Mouse (Mus musculus) left cerebral cortex, adult 8-10 months (tissue): ENCODE measurements at regions not wholly inside any gene's neighbourhood (a gene's known extent, or its start where the extent isn't known, plus 50 kb on each side); places are given as distances from the start of the nearest gene placed in this dataset.

Experiments used
- DNase-seq, 2 experiments: peaks; one replicate each; pipeline ENCODE4 v3.0.0; 2022; ENCODE audit warnings: low spot score in 2 of 2

DNA sequence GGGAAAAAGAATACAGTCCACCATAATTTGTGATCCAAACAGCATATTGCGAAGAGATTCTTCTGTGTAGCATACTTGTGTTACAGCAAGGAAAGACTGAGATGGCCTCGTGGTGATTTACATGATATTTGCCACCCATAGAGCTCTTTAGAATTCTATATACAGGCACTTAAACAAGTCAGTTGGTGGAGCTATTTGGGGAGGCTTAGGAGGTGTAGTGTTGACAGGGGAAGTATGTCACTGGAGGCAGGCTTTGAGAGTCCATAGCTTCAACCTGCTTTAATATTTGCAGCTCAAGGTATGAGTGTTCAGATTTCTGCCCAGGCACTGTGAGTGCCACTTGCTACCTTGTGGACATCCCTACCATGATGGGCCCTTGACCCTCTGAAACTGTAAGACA, 187.3 kb downstream of the Ostf1 start:
- DNase-seq: no peak

- DNase-seq: peak in 1 of 2 experiments; percentile 32
These were observed 195.3 kb downstream of the Ostf1 start for GRCm38 (mm10) chr19:18436351-18436750.

GRCm38 (mm10) chr19:18420381-18420785, 211.2 kb downstream of the Ostf1 start:
- no peak for DNase-seq

GRCm38 (mm10) chr19:18418548-18418947, 213.1 kb downstream of the Ostf1 start:
- DNase-seq: peak in 1 of 2 experiments; percentile 18

DNA sequence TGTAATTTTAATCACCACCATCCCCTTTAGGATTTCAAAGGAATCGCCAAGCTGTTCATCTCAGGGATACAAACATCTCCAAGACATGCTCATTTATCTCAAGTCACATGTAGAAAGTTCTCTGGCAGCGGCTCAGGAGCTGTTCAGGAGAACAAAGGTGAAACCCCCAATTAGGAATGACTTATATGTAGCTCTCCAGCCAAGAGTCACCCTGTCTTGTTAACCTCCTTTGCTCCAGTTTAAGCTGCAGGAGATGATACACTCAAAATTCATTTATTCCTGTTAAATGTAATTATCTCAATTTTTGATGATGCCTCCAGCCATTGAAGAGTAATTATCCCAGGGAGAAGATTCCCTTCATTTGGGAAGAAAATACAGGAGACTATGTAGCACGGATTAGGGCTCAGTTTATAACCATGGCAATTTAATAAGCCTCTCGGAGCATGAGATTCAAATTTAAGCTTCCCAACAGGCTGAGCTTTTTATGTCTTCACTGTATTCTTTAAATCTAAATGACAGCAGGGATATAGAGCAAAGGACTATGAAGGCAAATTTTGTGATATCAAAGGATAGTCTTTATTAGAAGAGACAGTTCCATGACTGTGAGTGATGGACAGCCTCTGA, 254.0 kb downstream of the Ostf1 start:
- no peak for DNase-seq

GRCm38 (mm10) chr19:18368612-18369011, 263.0 kb downstream of the Ostf1 start:
- DNase-seq: peak in 1 of 2 experiments; percentile 34

GRCm38 (mm10) chr19:18353960-18354359, 277.7 kb downstream of the Ostf1 start:
- DNase-seq: no peak

- DNase-seq: no peak
These were observed 285.9 kb downstream of the Ostf1 start for GRCm38 (mm10) chr19:18345735-18346134.

DNA sequence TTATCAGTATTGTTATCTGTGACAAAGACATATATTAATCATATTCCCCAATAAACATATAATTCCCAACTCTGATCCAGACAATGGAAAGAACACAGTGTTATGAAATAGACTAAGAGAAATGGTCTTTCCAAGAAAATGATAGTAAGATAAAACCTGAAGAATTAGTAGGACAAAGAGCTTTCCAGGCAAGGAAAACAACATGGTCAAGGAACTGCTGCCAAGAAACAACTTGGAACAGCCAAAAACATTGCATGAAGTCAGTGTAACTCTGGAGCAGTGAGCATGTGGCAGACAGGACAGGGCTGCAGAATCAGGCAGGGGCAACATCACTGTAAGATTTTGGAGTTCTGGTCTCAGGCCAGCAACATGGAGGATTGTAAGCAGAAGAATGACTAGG, 288.0 kb downstream of the Ostf1 start:
- no peak for DNase-seq

DNA sequence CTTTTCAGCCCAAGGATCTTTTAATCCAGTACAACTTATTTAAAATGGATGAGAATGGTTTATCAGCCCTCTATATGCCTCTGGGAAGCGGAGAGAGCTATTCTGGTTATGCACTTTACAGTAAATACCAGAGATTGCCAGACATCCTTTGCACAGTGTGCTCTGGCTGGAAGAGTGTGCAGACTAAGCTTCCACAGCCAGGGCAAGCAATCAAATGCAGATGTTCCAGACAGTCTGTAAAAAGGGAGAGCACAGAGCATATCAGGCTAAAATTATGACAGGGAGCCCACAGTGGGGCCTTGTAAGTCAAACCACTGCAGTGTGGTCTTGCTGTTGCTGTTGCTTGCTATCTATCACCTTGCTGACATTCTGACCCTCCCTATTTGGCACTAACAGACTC, 288.6 kb downstream of the Ostf1 start:
- no peak for DNase-seq

- no peak for DNase-seq
These were observed 293.6 kb downstream of the Ostf1 start for GRCm38 (mm10) chr19:18337819-18338555.

- no peak for DNase-seq
These were observed 295.0 kb downstream of the Ostf1 start for GRCm38 (mm10) chr19:18336637-18337036.

DNA sequence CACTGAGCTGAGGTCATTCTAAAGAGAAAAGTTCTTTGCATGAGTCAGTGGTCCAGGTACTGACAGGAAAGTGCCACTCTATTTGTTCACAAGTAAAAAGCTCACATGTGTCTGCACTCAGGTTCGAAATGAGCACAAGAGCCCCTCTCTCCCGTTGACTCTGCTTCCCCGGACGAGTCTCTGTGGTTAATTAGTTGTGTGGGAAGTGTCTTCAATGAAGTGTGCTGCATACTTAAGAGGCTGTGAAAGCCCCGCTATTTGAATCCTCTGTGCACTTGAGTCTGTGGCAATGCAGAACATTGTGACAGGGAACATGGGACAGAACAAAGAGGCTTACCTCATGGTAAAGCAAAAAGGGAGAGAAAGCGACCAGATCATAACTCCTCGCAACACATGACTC, 297.0 kb downstream of the Ostf1 start:
- DNase-seq: no peak

DNA sequence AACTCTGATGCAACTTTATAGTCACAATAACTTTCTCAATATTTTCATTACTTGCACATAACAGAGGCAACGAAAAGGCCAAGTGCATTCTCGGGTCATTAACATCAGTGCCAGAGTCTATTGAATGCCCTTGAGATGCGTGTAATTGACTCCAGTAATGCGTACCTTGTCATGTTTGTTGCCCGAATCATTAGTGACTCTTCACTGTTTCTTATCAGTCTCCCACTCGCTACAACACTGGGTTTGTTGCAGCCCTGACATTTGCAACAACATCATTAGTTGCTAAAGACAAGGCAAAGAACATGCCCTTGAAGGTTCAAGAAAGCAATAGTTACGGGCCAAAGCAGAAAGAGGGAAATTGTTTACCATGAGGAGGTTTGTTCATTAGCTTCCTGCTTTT, 299.8 kb downstream of the Ostf1 start:
- no peak for DNase-seq

DNA sequence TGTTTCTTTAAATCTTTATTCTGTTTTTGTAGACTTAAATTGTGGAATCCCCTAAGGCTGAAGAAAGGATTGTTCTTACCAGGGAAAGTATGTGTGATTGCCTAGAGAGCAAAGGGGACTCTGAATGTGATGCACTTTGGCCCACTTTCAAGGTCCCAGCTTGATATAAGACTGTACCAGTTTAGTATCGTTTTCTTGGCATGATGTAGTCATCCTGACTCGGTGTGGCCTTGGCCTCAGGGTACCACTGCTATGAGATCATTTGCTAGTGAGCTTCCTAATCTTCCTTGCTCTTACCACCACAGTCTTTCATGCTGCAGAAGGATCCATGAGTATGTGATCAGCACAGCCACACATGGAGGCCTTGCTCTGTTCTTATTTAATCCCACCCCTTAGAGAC, 302.2 kb downstream of the Ostf1 start:
- DNase-seq: no peak

- no peak for DNase-seq
These were observed 313.2 kb downstream of the Ostf1 start for GRCm38 (mm10) chr19:18318391-18318944.

GRCm38 (mm10) chr19:18273415-18273814, 358.2 kb downstream of the Ostf1 start:
- DNase-seq: no peak

DNA sequence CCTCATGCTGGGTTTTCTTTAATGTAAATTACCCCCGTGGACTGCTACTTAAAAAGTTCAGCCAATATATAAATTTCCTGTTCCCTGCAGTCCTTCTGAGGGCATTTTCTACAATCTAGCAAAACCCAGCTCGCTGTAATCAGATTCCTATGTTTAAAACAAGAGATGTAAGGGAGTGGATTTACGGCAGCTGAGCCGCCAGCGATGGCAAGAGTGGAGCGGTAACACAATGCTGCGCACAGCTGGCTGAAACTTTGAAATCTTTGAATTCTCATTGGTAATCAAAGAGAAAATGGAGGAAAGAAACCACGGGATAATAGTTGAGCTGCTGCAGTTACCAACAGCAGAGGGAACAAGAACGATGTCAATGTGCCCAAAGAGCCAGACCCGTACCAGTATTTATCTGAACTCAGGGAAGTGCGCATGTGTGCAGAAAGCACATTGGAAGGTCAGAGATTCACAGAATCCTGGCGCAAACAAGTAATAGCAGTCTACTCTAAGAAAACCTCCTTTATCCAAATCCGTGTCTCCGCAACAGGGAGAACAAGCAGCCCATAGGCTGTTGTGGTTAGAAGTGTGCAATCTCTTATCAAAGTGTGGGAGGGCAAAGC, 376.4 kb downstream of the Ostf1 start:
- DNase-seq: no peak

DNA sequence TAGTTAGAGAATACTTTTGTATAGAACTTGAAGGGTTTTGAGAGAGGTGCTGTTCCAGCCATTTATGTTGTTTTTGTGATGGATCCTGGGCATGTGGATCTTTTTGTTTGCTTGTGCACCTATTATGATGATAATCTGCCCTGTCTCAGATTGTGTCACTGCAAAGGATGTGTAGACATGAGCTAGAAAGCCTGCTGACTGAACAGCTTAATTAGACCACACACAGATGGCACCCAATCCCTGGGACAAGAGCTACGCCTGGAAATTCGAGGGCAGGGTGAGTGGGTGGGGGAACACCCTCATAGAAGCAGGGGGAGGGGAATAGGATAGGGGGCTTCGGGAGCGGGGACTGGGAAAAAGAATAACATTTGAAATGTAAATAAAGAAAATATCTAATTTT, 378.3 kb downstream of the Ostf1 start:
- no peak for DNase-seq
